Mouse (Mus musculus) spleen, adult 18-20 months (tissue): ENCODE results near the gene Tpte.
A peak's percentile ranks its signal among the peaks of the same experiment; 100 is the strongest.
"Not testable (repeated sequence)": the region's sequence is repeated elsewhere in the genome, so short reads cannot be mapped to it uniquely, and the experiment has no call there.

ENCODE experiments used
- DNase-seq, 2 experiments: peaks; one replicate each; pipeline ENCODE4 v3.0.0; 2022; ENCODE audit warnings: mixed read lengths in 2 of 2

The Tpte gene

DNA sequence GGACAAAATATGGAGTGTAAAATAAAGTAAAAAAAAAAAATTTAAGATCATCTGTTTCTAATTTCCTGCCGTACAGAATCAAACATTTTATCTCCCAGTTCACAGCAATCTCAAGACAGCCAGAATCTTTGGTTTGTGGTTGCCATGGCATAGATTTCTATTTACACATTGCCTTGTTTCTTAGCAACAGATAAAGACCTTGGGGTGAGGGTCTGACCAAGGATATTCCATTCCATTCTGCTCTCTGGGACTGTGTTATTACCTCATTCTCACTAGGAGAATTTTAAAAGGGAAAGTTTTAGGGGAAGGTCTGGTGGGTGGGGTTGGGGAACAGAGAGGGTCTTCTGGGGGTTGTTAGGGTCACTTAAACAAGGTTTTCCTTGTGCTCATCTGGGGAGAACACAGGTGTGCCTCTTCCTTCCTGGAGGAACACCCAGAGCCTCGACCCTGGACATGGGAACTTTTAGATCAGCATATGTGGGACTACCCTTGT lies at the start of gene Tpte:
TSS of gene Tpte (plus strand) at position 443 of the 493 bp plus-strand sequence.
- no peak for DNase-seq

DNA sequence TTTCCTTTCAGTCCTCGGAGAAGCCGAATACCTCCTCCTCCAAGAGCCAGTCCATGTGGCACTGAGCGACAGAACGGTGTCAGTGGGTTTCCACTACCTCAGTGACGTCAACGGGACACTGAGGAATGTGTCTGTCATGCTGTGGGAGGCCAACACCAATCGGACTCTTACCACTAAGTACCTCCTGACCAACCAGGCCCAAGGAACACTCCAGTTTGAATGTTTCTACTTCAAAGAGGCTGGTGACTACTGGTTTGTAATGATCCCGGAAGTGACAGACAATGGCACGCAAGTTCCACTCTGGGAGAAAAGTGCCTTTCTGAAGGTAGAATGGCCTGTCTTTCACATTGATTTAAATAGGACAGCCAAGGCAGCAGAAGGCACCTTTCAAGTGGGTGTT lies 40.3 kb upstream of the Tpte start:
- DNase-seq: no peak

DNA sequence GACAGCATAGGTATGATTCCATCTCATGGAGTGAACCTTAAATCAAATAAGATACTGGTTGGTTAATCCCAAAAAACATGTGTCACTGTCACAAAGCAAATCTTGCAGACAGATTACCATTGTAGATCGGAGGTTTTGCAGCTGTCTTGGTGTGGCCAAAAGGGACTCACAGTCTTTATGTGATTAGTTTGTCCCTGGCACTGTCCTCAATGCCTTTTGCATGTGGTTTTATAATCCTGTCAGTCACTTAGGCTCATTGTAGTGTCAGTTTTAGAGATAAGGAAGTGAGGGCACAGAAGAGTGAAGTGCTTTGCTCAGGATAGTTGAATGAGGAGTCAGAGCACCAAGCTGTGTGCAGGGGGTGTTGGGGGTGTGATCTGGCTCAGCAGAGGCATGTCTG lies 37.6 kb upstream of the Tpte start:
- no peak for DNase-seq

DNA sequence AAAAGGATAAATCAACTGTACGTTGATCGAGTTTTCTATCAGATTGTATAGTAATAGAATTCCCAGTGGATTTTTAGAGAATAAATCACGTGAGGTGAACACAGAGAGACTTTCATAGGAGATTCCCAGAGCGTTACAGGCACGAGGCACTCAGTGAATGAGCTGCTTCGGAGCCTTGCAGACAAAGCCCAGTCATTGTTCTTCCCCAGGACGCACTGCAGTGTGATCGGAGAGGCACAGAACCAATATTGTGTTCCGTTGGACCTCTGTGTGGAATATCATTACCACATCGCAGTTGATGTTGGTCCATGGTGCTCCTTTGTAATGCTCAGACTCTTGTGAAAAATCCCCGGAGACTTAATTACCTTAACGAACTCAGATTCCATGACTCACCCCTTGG lies 35.3 kb upstream of the Tpte start:
- DNase-seq: no peak

DNA sequence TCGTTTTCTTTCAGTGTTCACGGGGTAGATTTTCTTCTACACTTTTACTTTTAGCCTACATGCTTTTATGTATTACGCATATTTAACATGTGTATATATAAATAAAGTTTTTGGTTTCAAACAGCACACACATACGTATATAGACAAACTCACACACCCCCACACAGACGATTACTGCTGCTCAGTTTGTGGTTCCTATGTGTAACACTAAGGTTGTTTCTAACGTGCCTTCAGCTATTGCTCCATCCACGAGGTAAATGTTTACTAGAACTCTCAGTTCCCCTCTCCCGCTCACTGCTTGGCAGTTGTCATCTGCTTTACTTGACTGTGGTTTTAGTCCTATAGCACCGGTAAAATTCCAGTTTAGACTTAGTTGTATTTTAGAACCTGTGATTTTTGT lies 34.2 kb upstream of the Tpte start:
- no peak for DNase-seq

DNA sequence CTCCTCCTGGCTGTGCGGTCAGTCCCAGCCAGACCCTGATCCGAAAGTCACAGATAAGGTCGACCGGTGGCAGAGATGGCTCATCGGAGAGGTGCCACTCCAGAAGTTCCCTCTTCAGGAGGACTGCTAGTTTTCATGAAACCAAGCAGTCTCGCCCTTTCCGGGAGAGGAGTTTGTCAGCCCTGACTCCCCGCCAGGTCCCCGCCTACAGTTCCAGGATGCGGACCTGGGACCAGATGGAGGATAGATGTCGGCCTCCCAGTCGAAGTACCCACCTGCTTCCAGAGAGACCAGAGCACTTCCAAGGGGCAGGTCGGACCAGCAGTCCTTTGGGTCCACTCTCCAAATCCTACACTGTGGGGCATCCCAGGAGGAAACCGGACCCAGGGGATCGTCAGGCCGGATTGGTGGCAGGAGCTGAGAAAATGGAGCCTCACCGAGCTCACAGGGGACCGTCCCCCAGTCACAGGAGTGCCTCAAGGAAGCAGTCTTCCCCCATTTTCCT lies 24.2 kb upstream of the Tpte start:
- DNase-seq: no peak

DNA sequence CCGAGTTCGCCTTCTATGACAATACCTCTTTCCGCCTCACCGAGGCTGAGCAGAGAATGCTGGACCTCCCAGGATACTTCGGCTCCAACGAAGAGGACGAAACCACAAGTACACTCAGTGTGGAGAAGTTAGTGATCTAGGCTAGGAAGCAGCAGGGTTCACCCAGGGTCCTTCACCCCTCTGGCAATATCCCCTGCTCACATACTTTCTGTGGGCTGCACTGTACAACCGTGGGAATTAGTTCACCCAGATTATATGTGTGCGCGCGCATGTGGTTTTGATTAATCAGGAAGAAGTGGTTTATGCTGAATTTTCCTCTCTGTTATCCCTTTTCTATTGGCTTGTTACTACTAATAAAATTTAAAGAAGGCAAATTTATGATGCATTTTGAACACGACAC lies 23.7 kb upstream of the Tpte start:
- no peak for DNase-seq

DNA sequence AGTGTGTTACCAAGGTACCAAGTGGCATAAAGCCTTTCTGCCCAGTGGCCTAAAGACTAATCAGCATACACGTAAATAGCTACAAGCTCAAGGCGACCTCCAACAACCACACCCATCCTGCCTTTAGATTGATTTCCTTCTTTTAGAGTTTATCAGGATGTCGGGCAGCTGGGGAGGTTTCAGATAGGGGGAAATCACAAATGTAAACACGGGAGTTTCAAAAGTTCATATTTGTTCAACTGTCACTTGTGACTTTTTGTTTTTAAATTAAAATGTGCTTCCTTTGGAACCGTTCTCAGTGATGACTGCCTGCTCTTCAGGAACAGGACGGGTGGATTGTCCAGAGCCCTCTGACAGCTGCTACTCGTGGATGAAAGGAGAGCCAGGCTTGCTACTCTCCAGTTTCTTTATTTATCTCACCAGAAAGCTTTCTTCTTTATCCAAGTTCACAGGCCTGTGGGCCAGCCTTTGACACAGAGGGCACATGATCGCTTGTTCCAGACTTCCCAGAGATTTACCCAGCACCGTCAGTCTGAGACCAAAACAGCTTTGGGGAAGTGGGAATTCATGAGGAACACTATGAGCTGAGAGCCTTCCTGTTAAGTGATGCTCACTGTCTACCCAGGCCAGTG lies 23.0 kb upstream of the Tpte start:
- DNase-seq: no peak

DNA sequence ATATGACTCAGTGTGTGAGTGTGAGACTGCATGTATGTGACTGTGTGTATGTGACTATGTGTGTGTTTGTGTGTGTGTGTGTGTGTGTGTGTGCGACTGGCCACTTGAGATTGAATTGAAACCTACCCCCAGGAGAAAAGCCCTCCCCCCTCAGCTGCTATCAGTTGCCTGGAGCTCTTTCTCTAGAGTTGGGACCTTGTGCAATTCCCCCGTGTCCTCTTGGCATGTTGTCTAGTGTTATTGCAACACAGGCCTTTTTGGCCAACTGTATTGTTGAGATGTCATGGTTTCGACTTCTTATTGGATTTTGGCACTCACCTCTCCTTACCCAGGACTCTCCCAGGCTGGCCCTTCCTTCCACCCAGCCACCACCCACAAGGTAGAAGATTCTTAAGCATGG lies 21.0 kb upstream of the Tpte start:
- no peak for DNase-seq

DNA sequence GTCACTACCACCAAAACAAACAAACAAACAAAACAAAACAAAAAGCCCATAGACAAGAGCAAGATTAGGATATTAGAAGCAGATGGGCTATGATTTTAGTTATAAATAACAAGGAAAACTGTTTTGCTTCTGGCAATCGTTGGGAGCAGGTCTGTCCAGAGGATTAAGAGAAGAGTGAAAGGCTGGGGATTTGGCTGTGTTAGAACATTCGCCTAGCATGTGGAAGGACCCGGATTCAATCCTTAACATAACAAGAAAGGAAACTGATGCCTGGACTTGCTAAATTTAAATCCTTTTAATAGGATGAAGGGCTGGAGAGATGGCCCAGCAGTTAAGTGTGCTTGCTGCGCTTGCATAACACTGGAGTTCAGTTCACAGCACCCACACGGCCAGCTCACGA lies 18.9 kb upstream of the Tpte start:
- DNase-seq: no peak

DNA sequence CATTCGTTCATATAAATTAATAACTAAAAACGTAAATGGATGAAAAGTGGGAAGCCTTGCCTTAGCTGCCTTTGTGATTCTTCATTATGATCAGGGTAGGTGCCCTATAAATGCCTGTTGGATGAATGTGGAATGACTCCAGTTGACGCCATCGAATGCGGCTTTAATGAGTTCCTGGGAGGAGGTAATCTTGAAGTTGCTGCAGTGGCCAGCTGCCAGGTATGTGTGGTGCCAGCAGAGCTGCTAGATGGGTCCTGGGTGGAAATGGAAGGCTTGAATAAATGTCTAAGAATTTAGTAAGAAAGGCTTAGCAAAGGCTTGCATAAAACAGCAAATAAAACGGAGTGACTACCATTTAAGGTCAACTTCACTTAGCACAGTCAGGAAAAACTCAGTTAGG lies 18.5 kb upstream of the Tpte start:
- DNase-seq: no peak

DNA sequence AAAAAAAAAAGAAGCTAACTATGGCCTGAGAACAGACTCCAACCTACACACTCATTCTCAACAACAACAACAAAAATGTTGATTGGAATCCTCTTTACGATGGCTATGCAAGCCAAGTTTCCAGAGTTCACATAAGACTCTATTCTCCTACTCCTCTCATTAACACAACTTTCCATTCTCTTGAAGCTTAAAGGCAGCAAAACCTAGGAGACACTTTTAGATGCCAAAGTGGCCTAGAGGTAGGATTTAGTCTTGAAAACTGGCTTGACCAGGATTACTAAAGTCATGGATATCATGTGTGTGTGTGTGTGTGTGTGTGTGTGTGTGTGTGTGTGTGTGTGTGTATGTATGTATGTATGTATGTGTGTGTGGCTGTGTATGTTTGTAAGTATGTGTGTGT lies 18.0 kb upstream of the Tpte start:
- no peak for DNase-seq

DNA sequence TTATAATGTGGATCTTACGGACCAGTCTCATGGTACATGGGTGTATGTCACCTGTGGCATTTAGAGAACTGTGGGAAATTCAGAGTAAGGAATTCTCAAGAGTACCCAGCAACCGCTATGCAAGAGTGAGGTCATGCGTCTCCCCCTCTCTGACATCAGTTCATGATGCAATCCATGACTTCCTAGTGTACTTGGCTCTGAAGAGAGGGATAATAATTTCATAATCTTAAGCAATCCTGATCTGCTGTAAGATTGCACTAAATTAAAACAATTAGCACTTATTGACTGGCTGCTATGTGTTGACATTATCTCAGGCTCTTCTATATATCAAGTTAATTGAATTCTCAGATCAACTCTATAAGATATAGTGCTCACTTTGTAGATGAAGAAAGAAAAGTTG lies 16.4 kb upstream of the Tpte start:
- no peak for DNase-seq

DNA sequence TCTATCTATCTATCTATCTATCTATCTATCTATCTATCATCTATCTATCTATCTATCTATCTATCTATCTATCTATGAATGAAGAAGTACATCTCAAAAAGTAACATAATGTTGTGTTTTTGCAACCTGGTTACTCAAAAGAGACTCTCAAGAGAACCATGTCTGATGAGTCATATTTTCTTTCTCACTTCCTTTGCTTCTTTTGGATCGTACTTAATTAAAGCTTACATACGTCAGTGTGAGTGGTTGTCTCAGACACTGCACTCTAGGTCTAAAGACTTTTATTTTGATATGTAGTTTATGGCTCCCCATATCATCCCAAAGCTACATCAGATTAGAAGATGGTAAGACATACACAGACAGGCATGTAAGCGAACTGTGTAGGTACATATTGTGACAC lies 10.1 kb upstream of the Tpte start:
- no peak for DNase-seq

DNA sequence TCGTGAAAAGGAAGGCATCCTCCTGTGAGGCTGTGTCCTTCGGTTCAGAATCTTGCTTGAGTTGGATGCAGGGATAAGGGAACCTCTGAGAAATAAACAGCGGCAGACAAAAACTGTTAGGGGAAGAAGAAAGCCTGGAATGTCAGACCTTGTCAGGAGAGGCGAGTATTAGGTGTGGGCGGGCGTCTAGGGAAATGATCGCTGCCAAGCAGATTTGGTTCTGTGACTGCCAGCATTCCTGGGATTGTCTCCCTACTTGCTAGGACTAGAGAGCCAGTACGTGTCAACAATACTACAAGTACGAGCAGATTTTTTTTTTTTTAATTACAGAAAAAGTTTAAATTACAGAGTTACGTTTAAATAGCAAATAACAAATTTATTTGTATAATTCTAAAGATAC lies 8.6 kb upstream of the Tpte start:
- no peak for DNase-seq

DNA sequence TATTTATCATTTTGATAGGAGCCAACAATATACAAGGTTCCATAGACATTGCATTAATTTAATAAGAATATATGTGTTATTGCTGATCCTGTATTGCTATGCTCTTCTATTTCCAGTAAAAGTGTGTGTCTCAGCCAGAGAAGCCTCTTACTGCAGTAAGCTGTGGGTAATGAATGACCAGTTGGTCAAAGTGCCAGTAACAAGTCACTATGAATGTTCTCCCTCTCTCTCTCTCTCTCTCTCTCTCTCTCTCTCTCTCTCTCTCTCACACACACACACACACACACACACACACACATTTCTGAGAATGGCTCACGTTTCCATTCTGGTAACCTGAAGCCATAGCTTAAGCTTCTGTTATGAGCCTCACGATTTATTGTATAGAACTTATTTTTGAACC lies 19.1 kb downstream of the Tpte start:
- no peak for DNase-seq

DNA sequence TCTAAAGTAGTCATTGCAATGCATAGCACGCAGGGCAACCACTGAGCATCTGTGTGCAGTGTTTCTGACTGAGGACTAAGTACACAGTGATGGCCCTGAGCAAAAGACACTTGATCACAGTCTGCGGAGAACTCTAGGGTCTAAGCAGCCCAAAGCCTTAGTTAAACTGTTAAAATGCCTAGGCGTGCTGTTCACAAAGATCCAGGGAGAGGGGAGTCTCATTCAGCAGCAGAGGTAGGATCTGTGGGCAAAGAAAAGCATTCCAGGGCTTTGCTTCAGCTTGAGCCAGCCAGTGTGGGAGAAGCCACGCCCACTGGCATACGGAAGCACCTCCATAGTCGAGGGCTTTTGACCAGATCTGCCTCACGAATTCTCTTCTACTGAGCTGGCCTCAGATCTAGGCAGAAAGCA lies 19.7 kb downstream of the Tpte start:
- DNase-seq: no peak

DNA sequence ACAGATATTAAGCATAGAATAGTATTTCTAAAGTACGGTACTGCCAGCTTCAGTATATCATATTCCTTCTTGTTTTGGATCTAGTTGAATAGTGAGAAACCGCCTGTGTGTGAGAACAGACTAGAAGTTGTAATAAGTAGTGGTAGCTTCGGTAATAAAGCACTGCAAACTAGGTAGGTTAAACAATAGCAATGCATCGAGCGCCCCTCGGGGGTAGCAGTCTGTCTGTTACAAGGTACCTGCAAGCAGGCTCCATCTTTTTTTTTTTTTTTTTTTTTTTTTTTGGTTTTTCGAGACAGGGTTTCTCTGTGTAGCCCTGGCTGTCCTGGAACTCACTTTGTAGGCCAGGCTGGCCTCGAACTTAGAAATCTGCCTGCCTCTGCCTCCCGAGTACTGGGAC lies 20.8 kb downstream of the Tpte start:
- DNase-seq: not testable (repeated sequence)

DNA sequence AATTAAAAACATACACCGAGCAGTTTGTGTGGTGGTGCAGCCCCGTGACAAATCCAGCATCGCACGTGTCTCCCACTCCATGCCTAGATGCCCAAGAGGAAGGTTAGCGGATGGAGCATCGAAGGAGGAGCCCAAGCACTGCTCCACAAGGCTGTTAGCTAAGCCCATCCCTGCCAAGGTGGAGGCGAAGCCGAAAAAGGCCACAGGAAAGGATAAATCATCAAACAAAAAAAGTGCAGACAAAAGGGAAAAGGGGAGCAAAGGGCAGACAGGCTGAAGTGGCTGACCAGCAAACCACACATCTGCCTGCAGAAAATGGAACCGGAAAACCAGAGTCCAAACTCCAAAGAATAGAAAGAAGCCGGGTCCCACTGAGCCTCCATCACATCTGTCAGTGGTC lies 23.8 kb downstream of the Tpte start:
- no peak for DNase-seq

DNA sequence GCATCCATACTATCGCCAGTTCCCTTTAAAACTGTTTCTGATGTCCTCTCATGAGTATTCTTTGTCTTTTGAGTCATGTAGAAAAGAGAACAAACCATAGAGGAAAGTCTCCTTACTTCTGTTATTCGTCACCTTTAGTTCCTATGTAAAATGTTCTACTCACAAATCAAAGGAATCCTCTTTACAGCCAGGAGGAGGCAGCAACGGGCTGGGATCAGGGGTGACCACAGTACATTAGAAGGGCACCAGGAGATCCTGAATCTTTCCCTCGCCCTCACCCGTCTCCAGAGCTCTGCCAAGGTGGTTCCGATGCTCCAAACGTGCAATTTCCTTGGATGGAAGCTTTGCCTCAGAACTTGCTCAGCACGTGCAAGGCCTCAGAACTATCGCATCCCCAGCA lies 28.2 kb downstream of the Tpte start:
- DNase-seq: peak in 1 of 2 experiments; percentile 4

DNA sequence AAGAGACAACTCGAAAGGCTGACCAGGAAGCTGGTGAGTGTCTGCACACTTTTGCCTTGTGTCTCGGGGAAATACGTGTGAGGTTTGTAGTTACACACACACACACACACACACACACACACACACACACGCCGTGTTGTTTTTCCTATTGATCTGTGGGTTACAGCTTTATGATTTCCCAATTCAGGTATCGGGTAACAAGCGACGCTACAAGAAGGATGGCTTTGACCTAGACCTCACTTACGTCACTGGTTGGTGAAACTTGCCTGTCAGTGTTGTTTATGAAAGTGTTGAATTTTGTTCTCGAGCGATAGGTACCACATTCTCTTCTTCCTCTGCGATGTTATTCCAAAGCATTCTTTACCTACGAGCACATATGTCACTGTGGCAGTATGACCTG lies 52.2 kb downstream of the Tpte start:
- DNase-seq: no peak

DNA sequence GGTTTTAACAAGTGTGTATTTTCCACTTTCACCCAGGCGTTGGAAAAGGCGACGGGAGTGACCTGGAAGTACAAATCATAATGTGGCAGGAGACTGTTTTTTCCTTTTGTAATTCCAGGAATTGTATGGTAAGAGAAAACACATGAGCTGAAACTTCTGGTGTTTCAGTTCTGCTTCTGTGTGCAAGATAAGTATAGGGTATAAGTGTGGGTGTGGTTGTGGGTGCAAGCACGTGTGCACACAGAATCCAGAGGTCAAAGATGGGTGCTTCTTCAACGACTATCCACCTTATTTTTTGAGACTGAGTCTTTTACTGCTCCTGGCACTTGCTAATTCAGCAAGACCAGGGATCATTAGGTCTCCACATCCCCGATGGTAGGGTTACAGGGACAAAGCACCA lies 76.1 kb downstream of the Tpte start:
- no peak for DNase-seq

DNA sequence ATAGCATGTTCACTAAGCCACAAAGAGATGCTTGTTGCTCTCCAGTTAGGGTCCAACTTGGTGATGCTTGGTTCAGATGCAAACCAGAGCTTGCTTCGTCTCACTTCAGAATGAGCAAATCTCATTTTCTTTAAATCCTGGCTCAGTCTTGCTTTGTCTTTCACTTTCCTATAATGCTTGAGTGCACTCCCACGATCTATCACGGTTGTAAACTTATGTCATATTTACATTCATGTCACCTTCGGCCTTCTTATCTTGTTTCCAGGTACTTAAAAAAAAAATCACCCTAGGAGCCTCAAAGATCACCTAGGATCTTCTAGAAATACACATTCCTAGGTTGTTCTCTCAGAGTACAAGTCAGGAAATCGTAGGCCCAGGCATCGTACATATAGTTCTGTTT lies 76.6 kb downstream of the Tpte start:
- DNase-seq: no peak

DNA sequence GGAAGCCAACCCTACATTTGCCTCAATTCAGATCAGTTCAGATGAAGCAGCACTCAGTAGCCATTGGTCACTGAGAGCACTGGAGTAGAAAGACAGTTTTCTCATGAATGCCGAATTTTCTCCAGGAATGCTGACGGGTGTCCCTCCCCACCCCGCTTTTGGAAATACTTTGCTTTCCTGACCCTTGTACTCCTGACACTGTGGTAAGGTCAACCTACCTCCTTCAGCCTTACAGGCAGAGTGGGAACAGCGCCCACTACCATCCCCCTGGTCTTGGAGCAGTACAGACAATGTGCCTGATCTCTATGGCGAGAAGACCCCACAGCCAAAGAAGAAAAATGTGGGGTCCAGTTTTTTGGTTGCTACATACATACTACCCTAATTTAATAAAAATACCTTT lies 93.1 kb downstream of the Tpte start:
- no peak for DNase-seq

DNA sequence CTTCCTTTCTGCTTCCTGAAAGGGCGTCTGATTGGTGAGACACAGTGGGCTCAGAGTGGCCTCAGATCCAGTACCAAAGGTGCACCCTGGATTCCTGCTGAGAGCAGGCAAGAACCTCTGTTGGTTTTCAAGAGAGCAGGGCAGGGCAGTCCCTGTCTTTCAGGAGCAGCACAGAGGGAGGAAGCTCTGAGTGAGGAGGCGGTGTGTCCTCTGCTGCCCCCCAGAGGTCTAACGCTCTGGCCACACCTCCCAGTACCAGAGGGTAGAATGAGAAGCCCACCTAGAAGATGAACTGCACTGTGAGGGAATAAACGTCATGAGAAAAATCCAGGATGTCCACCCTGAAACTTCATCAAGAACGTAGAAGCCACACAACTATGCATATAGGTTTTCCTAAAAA lies 93.7 kb downstream of the Tpte start:
- peak; percentile 18 to 45 for DNase-seq
